Mouse (Mus musculus): Measurements from ENCODE around the gene Foxred2.

GRCm38 (mm10) chr15:77945711-77946110 lies 10.8 kb downstream of the Foxred2 start:
- TF ChIP-seq MAX (IDR thresholded peaks at IDR 0.05; ENCODE audit: low read length) (no peak), POLR2A (IDR thresholded peaks at IDR 0.05; ENCODE audit: control insufficient read depth in 1 of 2, insufficient read depth in 1 of 2, low read depth in 1 of 2, low read length in 2 of 2, poor library complexity in 1 of 2) (no peak), CTCF (IDR thresholded peaks at IDR 0.05 in 2 of 3, conservative IDR thresholded peaks at IDR 0.05 in 1 of 3; ENCODE audit: control insufficient read depth in 1 of 3, insufficient read depth in 1 of 3, low read depth in 2 of 3, low read length in 3 of 3, poor library complexity in 1 of 3, severe bottlenecking in 1 of 3) (no peak), E2F4 (IDR thresholded peaks at IDR 0.05; ENCODE audit: borderline replicate concordance, low read depth, low read length) (no peak), USF2 (IDR thresholded peaks at IDR 0.05; ENCODE audit: borderline replicate concordance in 1 of 2, insufficient read depth in 1 of 2, low read depth in 1 of 2, low read length in 2 of 2) (no peak), JUND (IDR thresholded peaks at IDR 0.05; ENCODE audit: low read depth, low read length) (no peak), TCF12 (IDR thresholded peaks at IDR 0.05; ENCODE audit: low read depth, low read length) (no peak), KAT2A (conservative IDR thresholded peaks at IDR 0.05; ENCODE audit: low read depth, low read length) (no peak)
